In the genomic region with DNA sequence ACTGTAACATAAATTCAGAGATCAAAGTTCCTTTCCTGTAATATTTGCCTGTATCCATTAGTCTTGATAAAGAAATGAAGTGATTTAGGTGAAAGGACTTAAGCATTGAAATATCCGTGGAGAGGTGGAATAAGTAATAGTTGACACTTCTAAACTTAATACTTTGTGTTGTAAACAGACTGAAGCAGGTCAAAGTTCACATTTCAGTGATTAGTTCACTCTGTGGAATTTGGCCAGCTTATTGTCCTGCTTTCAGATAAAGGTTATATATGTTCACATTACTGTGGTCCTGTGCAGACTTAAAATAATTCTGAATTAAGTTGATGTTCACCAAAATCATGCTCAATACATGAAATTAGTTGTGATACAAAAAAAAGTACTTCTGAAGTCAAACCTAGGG, we compare ENCODE assay signal across 35 mouse cellular contexts. TPM values are rescaled to one million over a fixed set of nuclear protein-coding genes. Genes with fewer than 3 reads are reported as not detected.
DNase-seq lines count a peak whose midpoint lies in the region; ATAC-seq and TF ChIP-seq lines count a peak whose summit lies in the region.
"Had no signal": no experiment of that assay in that cellular context is flagged by ENCODE, and none has a peak within 500 bp of the region (broad histone marks: within the 10 kb centered on the region; RNA-seq: fewer than 3 reads in every experiment).

No protein-coding gene starts in this region.

- H3K9me3 ChIP-seq in liver, embryonic 14.5 days (ENCODE audit: control insufficient read depth, low read length) = no peaks in the 10 kb centered on the region
- H3K9me3 ChIP-seq: forebrain, embryonic 15.5 days; heart, embryonic 13.5 days; hindbrain, embryonic 12.5 days; megakaryocyte, embryonic 14.5 days; midbrain, embryonic 13.5 days had no signal

- no peaks in the 10 kb centered on the region for H3K27me3 ChIP-seq in liver, adult 2 months (ENCODE audit: control insufficient read depth, insufficient read depth, low read length)
- no peaks in the 10 kb centered on the region for H3K27me3 ChIP-seq in liver, embryonic 14.5 days (ENCODE audit: control insufficient read depth, insufficient read depth, low read length)
- H3K27me3 ChIP-seq: forebrain, embryonic 15.5 days; heart, embryonic 13.5 days; hindbrain, embryonic 12.5 days; megakaryocyte, embryonic 14.5 days; midbrain, embryonic 13.5 days; Patski had no signal

- no peak for TF ChIP-seq POLR2A in liver, adult 2 months (IDR thresholded peaks at IDR 0.05; ENCODE audit: extremely low read depth, insufficient read depth, low read length)

- no peak for TF ChIP-seq CTCF in gastrocnemius, adult 2 months (IDR thresholded peaks at IDR 0.05)
- TF ChIP-seq CTCF in liver, adult 2 months (IDR thresholded peaks at IDR 0.05; ENCODE audit: low read depth, low read length) = no peak
- no peak for TF ChIP-seq CTCF in liver, embryonic 14.5 days (IDR thresholded peaks at IDR 0.05; ENCODE audit: low read depth)

- intact Hi-C loops in gastrocnemius, adult 2 months (cut with DNase I) = no loop called here

- WGBS in liver, adult 2 months = 2% methylated on average over 1 of the region's 1 CpGs
- 18% methylated on average over 1 of the region's 1 CpGs for WGBS in liver, embryonic 14.5 days (ENCODE audit: insufficient replicate concordance)

- no peak for TF ChIP-seq EP300 in liver, embryonic 14.5 days (IDR thresholded peaks at IDR 0.05; ENCODE audit: low read depth)

- ATAC-seq in liver, embryonic 14.5 days (ENCODE audit: insufficient read depth) = no peak

- H3K36me3 ChIP-seq in liver, adult 2 months (ENCODE audit: control insufficient read depth, insufficient read depth, low read length) = peaks cover 7% of the 10 kb centered on the region
- no peaks in the 10 kb centered on the region for H3K36me3 ChIP-seq in liver, embryonic 14.5 days (replicated peaks; ENCODE audit: control insufficient read depth, insufficient read depth, low read depth)

- H3K27ac ChIP-seq in gastrocnemius, adult 2 months = peak overlapping the region; percentile 95; the same call in 1 of the 2 replicates
- H3K27ac ChIP-seq in liver, adult 2 months (replicated peaks; ENCODE audit: insufficient read depth, low read depth, low read length) = no peak overlapping the region
- no peak overlapping the region for H3K27ac ChIP-seq in liver, embryonic 14.5 days
- H3K27ac ChIP-seq: hindbrain, embryonic 12.5 days; midbrain, embryonic 13.5 days had no signal

- H3K79me2 ChIP-seq in liver, adult 2 months (ENCODE audit: control insufficient read depth, insufficient read depth, low read length) = peaks cover 22% of the 10 kb centered on the region

- no peak for DNase-seq in gastrocnemius, adult 2 months
- DNase-seq in gastrocnemius, adult 18-20 months (ENCODE audit: low spot score) = no peak
- peak; percentile 95 for DNase-seq in liver, adult 2 months (ENCODE audit: extremely low read depth, low read depth, low spot score)
- DNase-seq in liver = no peak
- no peak for DNase-seq in liver, embryonic 14.5 days (ENCODE audit: low read depth in 3 of 3, low spot score in 3 of 3)
- no peak for DNase-seq in left cerebral cortex, adult 18-20 months (ENCODE audit: low spot score in 2 of 2)
- no peak for DNase-seq in cerebellum, postnatal 14 days
- DNase-seq: adrenal gland, adult 2 months; cerebellum, adult 11-12 months; cerebellum, postnatal 25 days; gastrocnemius, postnatal 14 days; heart, adult 2 months; lung, embryonic 14.5 days; lung, postnatal 36 days; thymus, adult 18-20 months; thymus, postnatal 36 days had no signal

- H3K4me2 ChIP-seq in liver, embryonic 14.5 days (ENCODE audit: low read depth) = peak overlapping the region; percentile 22

- peaks cover 11% of the 10 kb centered on the region; the same call in 1 of the 2 replicates for H3K4me1 ChIP-seq in liver, adult 2 months (ENCODE audit: control insufficient read depth, insufficient read depth, low read length)
- H3K4me1 ChIP-seq in liver, embryonic 14.5 days (replicated peaks; ENCODE audit: control insufficient read depth in 2 of 2, insufficient read depth in 2 of 2, low read length in 1 of 2) = peaks cover 7 to 9% of the 10 kb centered on the region in 2 experiments; a peak in 3 of 4 replicates

- H3K9ac ChIP-seq in liver, adult 2 months (ENCODE audit: low read depth, low read length) = no peak overlapping the region
- H3K9ac ChIP-seq in liver, embryonic 14.5 days (replicated peaks) = no peak overlapping the region

- peak overlapping the region; percentile 77 for H3K4me3 ChIP-seq in gastrocnemius, adult 2 months
- peak overlapping the region; percentile 62; the same call in 1 of the 2 replicates for H3K4me3 ChIP-seq in liver, adult 2 months (ENCODE audit: insufficient read depth, low read depth, low read length)
- H3K4me3 ChIP-seq in liver, embryonic 14.5 days (ENCODE audit: insufficient read depth in 1 of 2, low read depth in 2 of 2, low read length in 2 of 2) = peak overlapping the region in 1 of 2 experiments; percentile 99; a peak in 1 of 4 replicates

RNA-seq across cellular contexts. Expression of a gene that starts 1.4 kb away (rescaled TPM):
- total RNA-seq in gastrocnemius, adult 2 months (2021) = 10 to 100 TPM; 38.3 to 53.7 TPM
- total RNA-seq in gastrocnemius, adult 18-20 months (2021) = 10 to 100 TPM; 48.3 to 51.8 TPM
- total RNA-seq in liver, adult 2 months (2014; rRNA removed) = 334 and 392 TPM in 2 replicates
- 154 and 216 TPM in 2 replicates for polyA plus RNA-seq in liver, adult 2 months (2012; rRNA removed)
- polyA plus RNA-seq in liver, embryonic 14.5 days (2012; rRNA removed) = 11.9 and 13.5 TPM in 2 replicates
- 16.3 and 18.8 TPM in 2 replicates for polyA plus RNA-seq in liver, embryonic 14.5 days (2014; fragmentation: Nextera tagmentation; extraction: Ambion mirVana)
- 10 to 100 TPM; 20.3 to 22.7 TPM for total RNA-seq in left cerebral cortex, adult 18-20 months (2021)

RNA-seq across cellular contexts. Expression of a gene that starts 1.6 kb away (rescaled TPM):
- 10 to 100 TPM; 12.6 to 12.9 TPM for total RNA-seq in gastrocnemius, adult 2 months (2021)
- total RNA-seq in gastrocnemius, adult 18-20 months (2021) = 10 to 100 TPM; 10.2 to 12.8 TPM
- total RNA-seq in liver, adult 2 months (2014; rRNA removed) = 32.1 and 36.9 TPM in 2 replicates
- 10.6 and 12.8 TPM in 2 replicates for polyA plus RNA-seq in liver, adult 2 months (2012; rRNA removed)
- polyA plus RNA-seq in liver, embryonic 14.5 days (2012; rRNA removed) = 9.6 and 14.6 TPM in 2 replicates
- 21.2 and 21.4 TPM in 2 replicates for polyA plus RNA-seq in liver, embryonic 14.5 days (2014; fragmentation: Nextera tagmentation; extraction: Ambion mirVana)
- 10 to 100 TPM; 39.2 to 44.2 TPM for total RNA-seq in left cerebral cortex, adult 18-20 months (2021)

RNA-seq across cellular contexts. Expression of a gene that starts 24.1 kb away (rescaled TPM):
- total RNA-seq in gastrocnemius, adult 2 months (2021) = not detected
- total RNA-seq in gastrocnemius, adult 18-20 months (2021) = not detected
- not detected in 2 replicates for total RNA-seq in liver, adult 2 months (2014; rRNA removed)
- not detected in 2 replicates for polyA plus RNA-seq in liver, adult 2 months (2012; rRNA removed)
- polyA plus RNA-seq in liver, embryonic 14.5 days (2012; rRNA removed) = not detected in 2 replicates
- not detected in 2 replicates for polyA plus RNA-seq in liver, embryonic 14.5 days (2014; fragmentation: Nextera tagmentation; extraction: Ambion mirVana)
- total RNA-seq in left cerebral cortex, adult 18-20 months (2021) = not detected
- total RNA-seq: adrenal gland, adult 2 months; adrenal gland, postnatal 4 days; ES-E14; gastrocnemius, postnatal 14 days; heart, adult 2 months; heart, postnatal 25 days; layer of hippocampus, postnatal 10 days; left cerebral cortex, adult 8-10 months had no signal
- polyA plus RNA-seq: adrenal gland, adult 2 months; embryonic facial prominence, embryonic 14.5 days; forebrain, embryonic 15.5 days; heart, adult 2 months; heart, embryonic 13.5 days; hindbrain, embryonic 12.5 days; intestine, embryonic 14.5 days; kidney, embryonic 16.5 days; large intestine, adult 2 months; limb, embryonic 11.5 days; lung, embryonic 14.5 days; midbrain, embryonic 13.5 days; neural tube, embryonic 11.5 days; Patski; small intestine, adult 2 months; stomach, embryonic 16.5 days had no signal
